Mouse (Mus musculus): ENCODE measurements around the gene Kdm8. TPM values are rescaled to one million over a fixed set of nuclear protein-coding genes. Genes with fewer than 3 reads are reported as not detected.
A peak's percentile ranks its signal among the peaks of the same experiment; 100 is the strongest.
"Not testable (repeated sequence)": the region's sequence is repeated elsewhere in the genome, so short reads cannot be mapped to it uniquely, and the experiment has no call there.

Kdm8 gene
- polyA plus RNA-seq, 1 experiment from 2014 or later: 10.9 TPM

GRCm38 (mm10) chr7:125428381-125428780 is 16.1 kb upstream of the Kdm8 start:
- Histone ChIP-seq H3K27ac (no peak overlapping the region), H3K36me3 (replicated peaks) (no peaks in the 10 kb centered on the region), H3K4me1 (no peaks in the 10 kb centered on the region), H3K27me3 (no peaks in the 10 kb centered on the region), H3K9me3 (no peaks in the 10 kb centered on the region), H3K4me3 (replicated peaks) (no peak overlapping the region), H3K4me2 (no peak overlapping the region), H3K9ac (no peak overlapping the region)
- no peak for ATAC-seq (ENCODE audit: low FRiP score)
- 87% methylated on average over 7 of the region's 7 CpGs for WGBS

- 76% methylated on average over 5 of the region's 5 CpGs for WGBS
Measured at GRCm38 (mm10) chr7:125428816-125429500, 15.5 kb upstream of the Kdm8 start.

GRCm38 (mm10) chr7:125430170-125430842 is 14.2 kb upstream of the Kdm8 start:
- WGBS: 76% methylated on average over 7 of the region's 7 CpGs
- H3K36me3 ChIP-seq (replicated peaks): no peaks in the 10 kb centered on the region
- H3K9ac ChIP-seq: no peak overlapping the region
- ATAC-seq (ENCODE audit: low FRiP score): no peak
- H3K27me3 ChIP-seq: no peaks in the 10 kb centered on the region
- H3K9me3 ChIP-seq: no peaks in the 10 kb centered on the region
- no peak overlapping the region for H3K4me3 ChIP-seq (replicated peaks)
- no peak overlapping the region for H3K27ac ChIP-seq
- no peaks in the 10 kb centered on the region for H3K4me1 ChIP-seq
- H3K4me2 ChIP-seq: no peak overlapping the region

More at GRCm38 (mm10) chr7:125428816-125429500, 15.5 kb upstream of the Kdm8 start:
- not testable (repeated sequence) for H3K4me2 ChIP-seq; ATAC-seq (ENCODE audit: low FRiP score); H3K27ac ChIP-seq; H3K4me3 ChIP-seq (replicated peaks); H3K27me3 ChIP-seq; H3K9me3 ChIP-seq; H3K9ac ChIP-seq; H3K36me3 ChIP-seq (replicated peaks); H3K4me1 ChIP-seq

GRCm38 (mm10) chr7:125433874-125434273 is 10.6 kb upstream of the Kdm8 start:
- Histone ChIP-seq H3K36me3 (replicated peaks) (no peaks in the 10 kb centered on the region), H3K4me2 (no peak overlapping the region), H3K27ac (no peak overlapping the region), H3K9ac (no peak overlapping the region), H3K4me3 (replicated peaks) (no peak overlapping the region), H3K27me3 (no peaks in the 10 kb centered on the region), H3K9me3 (no peaks in the 10 kb centered on the region), H3K4me1 (no peaks in the 10 kb centered on the region)
- 88% methylated on average over 3 of the region's 3 CpGs for WGBS
- ATAC-seq (ENCODE audit: low FRiP score): no peak

- H3K9me3 ChIP-seq: no peaks in the 10 kb centered on the region
- ATAC-seq (ENCODE audit: low FRiP score): peak; percentile 36; the same call in 1 of the 2 replicates
- no peaks in the 10 kb centered on the region for H3K27me3 ChIP-seq
- H3K27ac ChIP-seq: 0 out of 2 replicates have a peak overlapping the region, but pooled peaks have one; percentile 43
- no peak overlapping the region for H3K4me3 ChIP-seq (replicated peaks)
- no peaks in the 10 kb centered on the region for H3K4me1 ChIP-seq
- 52% methylated on average over 8 of the region's 8 CpGs for WGBS
- no peaks in the 10 kb centered on the region for H3K36me3 ChIP-seq (replicated peaks)
- no peak overlapping the region for H3K9ac ChIP-seq
- no peak overlapping the region for H3K4me2 ChIP-seq
Measured at GRCm38 (mm10) chr7:125434666-125435290, 9.7 kb upstream of the Kdm8 start.

- Histone ChIP-seq H3K9ac (no peak overlapping the region), H3K36me3 (replicated peaks) (peaks cover 6% of the 10 kb centered on the region; the same call in 1 of the 2 replicates), H3K4me3 (replicated peaks) (no peak overlapping the region), H3K9me3 (no peaks in the 10 kb centered on the region), H3K4me1 (peaks cover 16% of the 10 kb centered on the region), H3K27ac (no peak overlapping the region), H3K4me2 (no peak overlapping the region), H3K27me3 (no peaks in the 10 kb centered on the region)
- 70% methylated on average over 4 of the region's 4 CpGs for WGBS
- ATAC-seq (ENCODE audit: low FRiP score): no peak
Measured at GRCm38 (mm10) chr7:125442323-125442722, 2.2 kb upstream of the Kdm8 start.

- H3K27ac ChIP-seq: peak overlapping the region; percentile 94
- 29% methylated on average over 10 of the region's 10 CpGs for WGBS
- peak; percentile 7 for ATAC-seq (ENCODE audit: low FRiP score)
Measured at GRCm38 (mm10) chr7:125444076-125444463, 406 bp upstream of the Kdm8 start.

GRCm38 (mm10) chr7:125450678-125451077 is 6.2 kb downstream of the Kdm8 start:
- WGBS: 76% methylated on average over 1 of the region's 1 CpGs
- Histone ChIP-seq H3K27ac (no peak overlapping the region), H3K4me3 (replicated peaks) (no peak overlapping the region), H3K9ac (no peak overlapping the region), H3K36me3 (replicated peaks) (peaks cover 26% of the 10 kb centered on the region), H3K4me2 (no peak overlapping the region), H3K4me1 (peaks cover 1% of the 10 kb centered on the region), H3K27me3 (no peaks in the 10 kb centered on the region), H3K9me3 (no peaks in the 10 kb centered on the region)
- no peak for ATAC-seq (ENCODE audit: low FRiP score)

More at GRCm38 (mm10) chr7:125444076-125444463, 406 bp upstream of the Kdm8 start:
- Histone ChIP-seq H3K4me3 (replicated peaks) (peak overlapping the region; percentile 54), H3K4me2 (peak overlapping the region; percentile 81), H3K36me3 (replicated peaks) (peaks cover 6% of the 10 kb centered on the region; the same call in 1 of the 2 replicates), H3K9ac (peak overlapping the region; percentile 61), H3K4me1 (peaks cover 16% of the 10 kb centered on the region), H3K9me3 (no peaks in the 10 kb centered on the region), H3K27me3 (no peaks in the 10 kb centered on the region)

GRCm38 (mm10) chr7:125451078-125451477 is 6.6 kb downstream of the Kdm8 start:
- ATAC-seq (ENCODE audit: low FRiP score): no peak
- H3K4me3 ChIP-seq (replicated peaks): no peak overlapping the region
- 98% methylated on average over 2 of the region's 2 CpGs for WGBS

GRCm38 (mm10) chr7:125453671-125454070 is 9.2 kb downstream of the Kdm8 start:
- Histone ChIP-seq H3K4me2 (no peak overlapping the region), H3K27me3 (no peaks in the 10 kb centered on the region), H3K9me3 (no peaks in the 10 kb centered on the region), H3K4me1 (no peaks in the 10 kb centered on the region), H3K4me3 (replicated peaks) (no peak overlapping the region), H3K27ac (no peak overlapping the region), H3K36me3 (replicated peaks) (peaks cover 34% of the 10 kb centered on the region), H3K9ac (no peak overlapping the region)
- 98% methylated on average over 4 of the region's 4 CpGs for WGBS
- no peak for ATAC-seq (ENCODE audit: low FRiP score)

More at GRCm38 (mm10) chr7:125451078-125451477, 6.6 kb downstream of the Kdm8 start:
- no peak overlapping the region for H3K9ac ChIP-seq
- H3K27ac ChIP-seq: no peak overlapping the region
- H3K4me2 ChIP-seq: no peak overlapping the region
- peaks cover 30% of the 10 kb centered on the region for H3K36me3 ChIP-seq (replicated peaks)
- H3K4me1 ChIP-seq: no peaks in the 10 kb centered on the region
- H3K9me3 ChIP-seq: no peaks in the 10 kb centered on the region
- no peaks in the 10 kb centered on the region for H3K27me3 ChIP-seq

- Histone ChIP-seq H3K4me1 (no peaks in the 10 kb centered on the region), H3K27ac (no peak overlapping the region)
- 56% methylated on average over 2 of the region's 2 CpGs for WGBS
Measured at GRCm38 (mm10) chr7:125462200-125462599, 17.7 kb downstream of the Kdm8 start.

GRCm38 (mm10) chr7:125469937-125470336 is 25.5 kb downstream of the Kdm8 start:
- H3K9ac ChIP-seq: no peak overlapping the region
- ATAC-seq (ENCODE audit: low FRiP score): no peak
- H3K36me3 ChIP-seq (replicated peaks): peaks cover 54% of the 10 kb centered on the region
- no peak overlapping the region for H3K27ac ChIP-seq
- WGBS: 31% methylated on average over 5 of the region's 5 CpGs
- H3K4me1 ChIP-seq: peaks cover 8% of the 10 kb centered on the region
- H3K9me3 ChIP-seq: no peaks in the 10 kb centered on the region
- no peak overlapping the region for H3K4me2 ChIP-seq
- no peak overlapping the region for H3K4me3 ChIP-seq (replicated peaks)
- H3K27me3 ChIP-seq: no peaks in the 10 kb centered on the region

More at GRCm38 (mm10) chr7:125462200-125462599, 17.7 kb downstream of the Kdm8 start:
- Histone ChIP-seq H3K27me3 (no peaks in the 10 kb centered on the region), H3K9ac (no peak overlapping the region), H3K36me3 (replicated peaks) (peaks cover 22% of the 10 kb centered on the region), H3K9me3 (no peaks in the 10 kb centered on the region), H3K4me2 (no peak overlapping the region), H3K4me3 (replicated peaks) (no peak overlapping the region)
- ATAC-seq (ENCODE audit: low FRiP score): no peak
